Mouse (Mus musculus) kidney, adult 2 months (tissue): Measurements from ENCODE around the gene Zbtb25.

Experiments used
- CTCF ChIP-seq: fragments of 200-500 bp; conservative IDR thresholded peaks from 2 replicates; pipeline ENCODE4 v1.5.1; 2011; ENCODE audit warnings: low read depth, mild to moderate bottlenecking, control low read depth, low read length, moderate library complexity, mixed read lengths; ENCODE audit not compliant: insufficient read depth, insufficient read length
- POLR2A ChIP-seq: fragments of 200-500 bp; IDR thresholded peaks from one replicate; pipeline ENCODE4 v1.6.1; 2011; ENCODE audit warnings: low read depth, low read length, control low read depth

GRCm38 (mm10) chr12:76310007-76310406, 59.4 kb downstream of the Zbtb25 start:
- TF ChIP-seq CTCF (no peak), POLR2A (no peak)
